Mouse (Mus musculus): ENCODE measurements around the gene Chst2.

Gene Chst2

GRCm38 (mm10) chr9:95365882-95366281 lies 40.6 kb downstream of the Chst2 start:
- DNase-seq (ENCODE audit: low spot score) = no peak

- DNase-seq (ENCODE audit: low spot score) = no peak
Measured at GRCm38 (mm10) chr9:95353829-95354391, 52.6 kb downstream of the Chst2 start.

- DNase-seq (ENCODE audit: low spot score) = no peak
Measured at GRCm38 (mm10) chr9:95351968-95352367, 54.6 kb downstream of the Chst2 start.

- DNase-seq (ENCODE audit: low spot score) = no peak
Measured at GRCm38 (mm10) chr9:95350550-95350949, 56.0 kb downstream of the Chst2 start.
